Mouse (Mus musculus) activated CD4-positive, CD25-positive, alpha-beta regulatory T cell (primary cell): ENCODE data around the gene Tph2. TPM values are rescaled to one million over a fixed set of nuclear protein-coding genes. Genes with fewer than 3 reads are reported as not detected.

Experiments
- polyA plus RNA-seq, 2 experiments: library from polyadenylated mRNA; unstranded; fragments of 100-300 nt; shearing (Covaris generic); gene quantifications; one replicate each; pipeline ENCODE4 v1.2.1; 2017

The Tph2 gene
- polyA plus RNA-seq = under 1 TPM in 1 of 2 experiments, not detected in 1; 0.09 TPM

GRCm38 (mm10) chr10:115184697-115185096 is at the start of gene Tph2:
Tph2 (minus strand) TSS chr10:115185022.

Other genes with a start within 250 kb of the Tph2 start
- 100 to 1,000 TPM in 1 of 2 experiments, 10 to 100 TPM in 1; 90.0 to 113 TPM for gene Tbc1d15, start 66.4 kb upstream of the Tph2 start, polyA plus RNA-seq
- gene Rab21, start 130.6 kb upstream of the Tph2 start, polyA plus RNA-seq = 10 to 100 TPM; 58.0 to 73.7 TPM
- gene Tmem19, start 177.5 kb upstream of the Tph2 start, polyA plus RNA-seq = 10 to 100 TPM; 34.6 to 49.6 TPM
- gene Thap2, start 199.4 kb upstream of the Tph2 start, polyA plus RNA-seq = 10 to 100 TPM in 1 of 2 experiments, 1 to 10 TPM in 1; 8.5 to 10.3 TPM
- gene Zfc3h1, start 199.9 kb upstream of the Tph2 start, polyA plus RNA-seq = 10 to 100 TPM; 35.4 to 36.4 TPM